Mouse (Mus musculus): ENCODE data around the gene Sv2a. TPM values are rescaled to one million over a fixed set of nuclear protein-coding genes. Genes with fewer than 3 reads are reported as not detected.

The Sv2a gene
- polyA plus RNA-seq, 1 experiment: 4.4 TPM

- H3K4me3 ChIP-seq (ENCODE audit: control insufficient read depth, insufficient read depth, low read length): no peak overlapping the region
- H3K4me1 ChIP-seq (replicated peaks; ENCODE audit: control insufficient read depth, insufficient read depth, low read length): peaks cover 15% of the 10 kb centered on the region
- no peak overlapping the region for H3K27ac ChIP-seq (ENCODE audit: control insufficient read depth, insufficient read depth, low read length)
- 77% methylated on average over 12 of the region's 12 CpGs for WGBS
- no peaks in the 10 kb centered on the region for H3K27me3 ChIP-seq (ENCODE audit: control insufficient read depth, insufficient read depth, low read length)
- peaks cover 7% of the 10 kb centered on the region; the same call in 1 of the 2 replicates for H3K36me3 ChIP-seq (ENCODE audit: control insufficient read depth, insufficient read depth, low read length)
- no peak for TF ChIP-seq POLR2A (IDR thresholded peaks at IDR 0.05; ENCODE audit: control insufficient read depth, extremely low read depth, insufficient read depth, low read length, poor library complexity)
- no peak for TF ChIP-seq CTCF (IDR thresholded peaks at IDR 0.05; ENCODE audit: borderline replicate concordance, control insufficient read depth, extremely low read depth, insufficient read depth, low read length, poor library complexity)
- no peak for DNase-seq
These were observed 795 bp downstream of the Sv2a start for GRCm38 (mm10) chr3:96181510-96182381.

- Histone ChIP-seq H3K27me3 (ENCODE audit: control insufficient read depth, insufficient read depth, low read length) (no peaks in the 10 kb centered on the region), H3K27ac (ENCODE audit: control insufficient read depth, insufficient read depth, low read length) (no peak overlapping the region), H3K4me3 (ENCODE audit: control insufficient read depth, insufficient read depth, low read length) (no peak overlapping the region), H3K4me1 (replicated peaks; ENCODE audit: control insufficient read depth, insufficient read depth, low read length) (peaks cover 15% of the 10 kb centered on the region), H3K36me3 (ENCODE audit: control insufficient read depth, insufficient read depth, low read length) (peaks cover 6% of the 10 kb centered on the region; the same call in 1 of the 2 replicates)
- no peak for DNase-seq
- 47% methylated on average over 4 of the region's 4 CpGs for WGBS
- no peak for TF ChIP-seq CTCF (IDR thresholded peaks at IDR 0.05; ENCODE audit: borderline replicate concordance, control insufficient read depth, extremely low read depth, insufficient read depth, low read length, poor library complexity)
- TF ChIP-seq POLR2A (IDR thresholded peaks at IDR 0.05; ENCODE audit: control insufficient read depth, extremely low read depth, insufficient read depth, low read length, poor library complexity): no peak
These were observed 1.4 kb downstream of the Sv2a start for GRCm38 (mm10) chr3:96182382-96182776.

- 96% methylated on average over 12 of the region's 12 CpGs for WGBS
- H3K27me3 ChIP-seq (ENCODE audit: control insufficient read depth, insufficient read depth, low read length): no peaks in the 10 kb centered on the region
- H3K36me3 ChIP-seq (ENCODE audit: control insufficient read depth, insufficient read depth, low read length): no peaks in the 10 kb centered on the region
- TF ChIP-seq POLR2A (IDR thresholded peaks at IDR 0.05; ENCODE audit: control insufficient read depth, extremely low read depth, insufficient read depth, low read length, poor library complexity) (no peak), CTCF (IDR thresholded peaks at IDR 0.05; ENCODE audit: borderline replicate concordance, control insufficient read depth, extremely low read depth, insufficient read depth, low read length, poor library complexity) (no peak)
- no peak overlapping the region for H3K27ac ChIP-seq (ENCODE audit: control insufficient read depth, insufficient read depth, low read length)
- peaks cover 14% of the 10 kb centered on the region for H3K4me1 ChIP-seq (replicated peaks; ENCODE audit: control insufficient read depth, insufficient read depth, low read length)
- no peak for DNase-seq
- no peak overlapping the region for H3K4me3 ChIP-seq (ENCODE audit: control insufficient read depth, insufficient read depth, low read length)
These were observed 12.0 kb downstream of the Sv2a start for GRCm38 (mm10) chr3:96192977-96193376.

GRCm38 (mm10) chr3:96194966-96195365, 14.0 kb downstream of the Sv2a start:
- Histone ChIP-seq H3K4me1 (replicated peaks; ENCODE audit: control insufficient read depth, insufficient read depth, low read length) (peaks cover 22% of the 10 kb centered on the region), H3K27me3 (ENCODE audit: control insufficient read depth, insufficient read depth, low read length) (no peaks in the 10 kb centered on the region), H3K36me3 (ENCODE audit: control insufficient read depth, insufficient read depth, low read length) (no peaks in the 10 kb centered on the region), H3K27ac (ENCODE audit: control insufficient read depth, insufficient read depth, low read length) (no peak overlapping the region), H3K4me3 (ENCODE audit: control insufficient read depth, insufficient read depth, low read length) (no peak overlapping the region)
- DNase-seq: no peak
- no peak for TF ChIP-seq CTCF (IDR thresholded peaks at IDR 0.05; ENCODE audit: borderline replicate concordance, control insufficient read depth, extremely low read depth, insufficient read depth, low read length, poor library complexity)
- no peak for TF ChIP-seq POLR2A (IDR thresholded peaks at IDR 0.05; ENCODE audit: control insufficient read depth, extremely low read depth, insufficient read depth, low read length, poor library complexity)
- WGBS: 21% methylated on average over 10 of the region's 10 CpGs

- 98% methylated on average over 11 of the region's 11 CpGs for WGBS
- Histone ChIP-seq H3K27me3 (ENCODE audit: control insufficient read depth, insufficient read depth, low read length) (no peaks in the 10 kb centered on the region), H3K27ac (ENCODE audit: control insufficient read depth, insufficient read depth, low read length) (no peak overlapping the region), H3K36me3 (ENCODE audit: control insufficient read depth, insufficient read depth, low read length) (no peaks in the 10 kb centered on the region), H3K4me3 (ENCODE audit: control insufficient read depth, insufficient read depth, low read length) (no peak overlapping the region), H3K4me1 (replicated peaks; ENCODE audit: control insufficient read depth, insufficient read depth, low read length) (peaks cover 22% of the 10 kb centered on the region)
- TF ChIP-seq POLR2A (IDR thresholded peaks at IDR 0.05; ENCODE audit: control insufficient read depth, extremely low read depth, insufficient read depth, low read length, poor library complexity) (no peak), CTCF (IDR thresholded peaks at IDR 0.05; ENCODE audit: borderline replicate concordance, control insufficient read depth, extremely low read depth, insufficient read depth, low read length, poor library complexity) (no peak)
- DNase-seq: no peak
These were observed 14.8 kb downstream of the Sv2a start for GRCm38 (mm10) chr3:96195616-96196313.

- 22% methylated on average over 27 of the region's 27 CpGs for WGBS
- Histone ChIP-seq H3K27me3 (ENCODE audit: control insufficient read depth, insufficient read depth, low read length) (no peaks in the 10 kb centered on the region), H3K36me3 (ENCODE audit: control insufficient read depth, insufficient read depth, low read length) (no peaks in the 10 kb centered on the region), H3K4me3 (ENCODE audit: control insufficient read depth, insufficient read depth, low read length) (peak overlapping the region; percentile 89), H3K4me1 (replicated peaks; ENCODE audit: control insufficient read depth, insufficient read depth, low read length) (peaks cover 22% of the 10 kb centered on the region), H3K27ac (ENCODE audit: control insufficient read depth, insufficient read depth, low read length) (no peak overlapping the region)
- no peak for TF ChIP-seq CTCF (IDR thresholded peaks at IDR 0.05; ENCODE audit: borderline replicate concordance, control insufficient read depth, extremely low read depth, insufficient read depth, low read length, poor library complexity)
- no peak for DNase-seq
These were observed 15.6 kb downstream of the Sv2a start for GRCm38 (mm10) chr3:96196437-96197128.
